Mouse (Mus musculus) left cerebral cortex, postnatal 4 days (tissue): ENCODE measurements at regions not wholly inside any gene's neighbourhood (a gene's known extent, or its start where the extent isn't known, plus 50 kb on each side); places are given as distances from the start of the nearest gene placed in this dataset.
"Not testable (repeated sequence)": the region's sequence is repeated elsewhere in the genome, so short reads cannot be mapped to it uniquely, and the experiment has no call there.

ENCODE experiments used
- DNase-seq: peaks from one replicate; pipeline ENCODE4 v3.0.0-alpha.2; 2022
- intact Hi-C: fragments of 180-260 bp; cut with DNase I; formaldehyde crosslinking; loops from one replicate; pipeline ENCODE4 v1.15.1; 2025

DNA sequence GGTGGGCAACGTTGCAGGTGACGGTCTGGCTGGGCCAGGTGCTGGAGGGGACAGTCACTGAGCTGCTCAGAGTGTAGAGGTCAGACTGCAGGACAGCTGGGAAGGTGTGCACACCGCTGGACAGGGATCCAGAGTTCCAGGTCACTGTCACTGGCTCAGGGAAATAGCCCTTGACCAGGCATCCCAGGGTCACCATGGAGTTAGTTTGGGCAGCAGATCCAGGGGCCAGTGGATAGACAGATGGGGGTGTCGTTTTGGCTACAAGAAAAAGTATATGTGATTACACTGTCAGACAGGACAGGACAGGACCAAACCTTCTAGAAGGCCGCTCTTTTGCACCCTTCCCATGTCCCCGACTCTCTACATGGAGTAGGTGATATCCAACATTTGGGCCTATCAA is 144.5 kb downstream of the Tmem121 start:
- intact Hi-C loops = no loop called here
- DNase-seq = no peak

DNA sequence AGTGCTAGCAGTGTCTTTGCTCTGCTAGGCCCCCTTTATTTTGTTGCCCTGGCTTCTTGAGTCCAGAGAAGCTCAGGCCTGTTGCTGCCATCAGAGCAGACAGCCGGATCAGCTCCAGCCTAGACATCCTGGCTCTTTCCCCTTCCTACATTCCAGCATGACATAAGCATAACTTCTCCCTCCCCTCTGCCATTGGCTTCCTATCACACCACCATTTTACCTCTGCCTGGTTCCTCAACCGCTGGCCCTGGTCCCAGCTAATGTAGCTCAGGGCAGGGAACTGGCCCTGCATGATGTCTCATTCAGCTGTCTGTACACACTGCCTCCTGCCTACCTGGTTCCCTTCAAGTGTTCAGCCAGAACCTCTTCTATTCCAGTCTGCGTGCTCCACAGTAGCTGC is 146.5 kb downstream of the Tmem121 start:
- no peak for DNase-seq
- intact Hi-C loops = no loop called here

DNA sequence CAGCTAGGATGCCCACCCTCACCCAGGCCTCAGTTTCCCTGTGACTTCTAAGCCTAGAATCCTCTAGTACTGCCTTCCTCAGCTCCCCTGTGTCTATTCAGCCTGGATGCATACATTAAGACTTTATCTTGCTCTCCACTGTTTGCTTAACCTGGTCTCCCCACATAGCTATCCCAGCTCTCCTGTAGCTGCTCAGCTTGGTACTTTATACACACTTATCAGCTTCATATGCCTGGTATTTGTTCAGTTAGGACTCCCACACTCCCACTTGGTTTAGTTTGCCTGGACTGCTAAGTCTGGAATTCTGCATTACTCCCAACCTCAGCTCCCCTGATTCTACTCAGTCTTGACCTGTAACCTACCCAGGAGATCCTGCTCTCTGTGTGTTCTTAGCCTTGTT is 147.7 kb downstream of the Tmem121 start:
- no peak for DNase-seq
- intact Hi-C loops = no loop called here

DNA sequence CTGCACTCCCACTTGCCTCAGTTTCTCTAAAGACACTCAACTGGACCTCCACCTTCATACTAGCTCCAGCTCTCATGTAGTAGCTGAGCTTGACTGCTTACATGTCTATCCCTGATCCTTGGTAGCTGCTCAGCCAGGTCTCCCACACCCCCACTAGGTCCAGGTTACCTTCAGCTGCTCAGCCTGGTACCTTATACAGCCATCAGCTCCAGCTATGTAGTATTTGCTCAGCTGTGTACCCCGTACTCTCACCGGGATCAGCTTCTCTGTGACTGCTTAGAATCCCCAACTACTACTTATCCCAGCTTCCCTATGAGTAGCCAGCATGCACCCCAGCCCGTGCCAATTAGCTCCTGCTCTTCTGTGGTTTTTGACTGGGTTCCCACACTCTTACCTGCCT is 148.1 kb downstream of the Tmem121 start:
- DNase-seq, intact Hi-C loops: not testable (repeated sequence)

DNA sequence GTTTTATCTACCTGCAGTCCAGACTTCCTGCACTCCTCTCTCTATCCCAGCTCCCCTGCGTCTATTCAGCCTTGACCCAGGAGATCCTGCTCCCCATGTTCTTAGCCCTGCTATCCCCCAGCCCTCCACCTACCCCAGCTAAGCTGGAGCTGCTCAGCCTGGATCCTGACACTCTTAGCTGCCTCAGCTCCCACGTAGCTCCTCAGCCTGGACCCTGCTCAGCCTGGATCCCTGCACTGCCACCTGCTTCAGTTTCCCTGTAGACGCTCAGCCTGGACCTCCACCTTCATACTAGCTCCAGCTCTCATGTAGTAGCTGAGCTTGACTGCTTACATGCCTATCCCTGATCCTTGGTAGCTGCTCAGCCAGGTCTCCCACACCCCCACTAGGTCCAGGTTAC is 151.5 kb downstream of the Tmem121 start:
- no peak for DNase-seq
- intact Hi-C loops = no loop called here

DNA sequence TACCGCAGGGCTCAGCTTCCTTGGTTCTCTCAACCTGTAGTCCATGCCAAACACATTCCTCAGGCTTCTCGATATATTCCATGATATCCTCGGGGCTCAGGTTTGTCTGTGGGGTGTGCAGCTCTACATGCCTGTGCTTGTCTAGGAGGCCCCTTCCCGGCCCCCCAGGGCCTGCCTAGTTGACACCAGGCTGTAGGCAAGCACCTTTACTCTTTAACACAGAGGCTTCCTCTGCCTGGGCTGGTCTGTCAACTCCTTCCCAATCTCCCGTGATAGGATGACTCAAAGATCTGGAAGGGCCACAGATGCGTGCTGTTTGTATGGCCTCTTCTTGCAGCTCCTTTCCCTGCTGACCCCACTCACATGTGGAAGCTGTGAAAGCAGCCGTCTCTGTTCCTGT is 150.4 kb upstream of the Adam6b start:
- no peak for DNase-seq
- intact Hi-C loops = no loop called here

DNA sequence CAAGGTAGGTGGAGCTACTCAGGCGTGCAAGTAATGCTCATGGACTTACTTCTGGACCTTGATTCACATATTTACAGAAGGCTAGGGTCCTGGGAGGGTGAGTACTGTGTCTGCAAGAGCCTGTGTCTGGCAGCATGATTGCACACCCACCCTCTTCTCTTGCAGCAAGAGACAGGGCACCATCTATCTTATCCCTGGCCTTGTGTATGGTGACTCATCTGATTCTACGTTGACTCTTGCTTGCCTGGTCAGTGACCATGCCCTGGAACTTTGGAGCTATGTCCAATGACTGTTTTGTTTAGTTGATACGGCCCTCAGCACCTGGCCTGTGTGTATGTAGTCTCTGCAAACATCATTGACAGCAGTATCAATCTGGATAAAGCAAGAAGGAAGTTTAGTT is 148.3 kb upstream of the Adam6b start:
- no peak for DNase-seq
- intact Hi-C loops = no loop called here

DNA sequence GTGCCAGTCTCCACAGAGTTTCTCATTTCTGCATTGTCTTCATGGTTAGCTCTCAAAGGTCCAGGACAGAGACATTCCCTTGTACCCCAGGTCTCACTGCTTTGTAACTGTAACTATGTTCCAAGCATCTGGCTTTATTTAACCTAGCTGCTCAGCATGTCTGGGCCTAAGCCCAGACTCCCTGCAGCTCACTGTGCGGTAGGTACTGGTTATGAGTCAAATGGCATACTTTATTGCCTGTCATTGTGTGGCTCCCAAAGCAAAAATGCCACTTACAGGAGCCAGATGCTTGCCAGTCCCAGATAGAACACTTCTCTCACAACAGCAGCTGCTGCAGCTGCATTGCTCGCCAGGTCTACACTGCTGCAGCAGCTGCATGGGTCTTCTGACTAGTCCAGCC is 134.2 kb upstream of the Adam6b start:
- intact Hi-C loops = no loop called here
- no peak for DNase-seq

DNA sequence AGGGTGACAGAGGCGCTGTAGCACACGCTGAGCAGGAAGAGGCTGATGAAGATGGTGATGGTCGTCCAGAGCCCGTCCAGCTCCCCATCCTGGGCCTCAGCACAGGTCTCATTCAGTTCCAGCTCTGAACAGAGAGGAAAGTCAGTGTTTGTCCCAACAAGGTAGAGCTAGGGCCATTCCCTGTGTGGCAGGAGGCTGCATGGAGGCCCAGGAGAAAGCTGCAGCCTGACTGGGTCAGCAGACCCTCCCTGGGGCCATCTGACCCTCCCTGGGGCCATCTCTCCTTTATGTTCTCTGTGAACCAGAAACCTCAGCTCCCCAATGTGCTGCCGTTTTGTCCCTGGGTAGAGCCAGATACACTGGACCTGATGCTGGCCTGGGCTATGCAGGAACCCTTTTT is 131.2 kb upstream of the Adam6b start:
- DNase-seq = no peak
- intact Hi-C loops = no loop called here

DNA sequence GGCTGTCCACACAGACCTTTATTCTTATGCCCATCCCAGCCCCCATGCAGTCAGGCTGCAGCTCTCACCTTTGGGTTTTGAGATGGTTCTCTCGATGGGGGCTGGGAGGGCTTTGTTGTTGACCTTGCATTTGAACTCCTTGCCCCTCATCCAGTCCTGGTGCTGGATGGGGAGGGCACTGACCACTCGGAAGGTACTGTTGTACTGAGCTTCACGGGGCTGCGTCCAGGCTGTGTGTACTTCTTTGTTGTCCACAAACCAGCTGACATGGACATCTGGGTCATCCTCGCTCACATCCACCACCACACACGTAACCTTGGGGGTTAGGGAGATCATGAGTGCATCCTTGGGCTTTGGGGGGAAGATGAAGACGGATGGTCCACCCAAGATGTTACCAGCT is 129.3 kb upstream of the Adam6b start:
- no peak for DNase-seq
- intact Hi-C loops = no loop called here

DNA sequence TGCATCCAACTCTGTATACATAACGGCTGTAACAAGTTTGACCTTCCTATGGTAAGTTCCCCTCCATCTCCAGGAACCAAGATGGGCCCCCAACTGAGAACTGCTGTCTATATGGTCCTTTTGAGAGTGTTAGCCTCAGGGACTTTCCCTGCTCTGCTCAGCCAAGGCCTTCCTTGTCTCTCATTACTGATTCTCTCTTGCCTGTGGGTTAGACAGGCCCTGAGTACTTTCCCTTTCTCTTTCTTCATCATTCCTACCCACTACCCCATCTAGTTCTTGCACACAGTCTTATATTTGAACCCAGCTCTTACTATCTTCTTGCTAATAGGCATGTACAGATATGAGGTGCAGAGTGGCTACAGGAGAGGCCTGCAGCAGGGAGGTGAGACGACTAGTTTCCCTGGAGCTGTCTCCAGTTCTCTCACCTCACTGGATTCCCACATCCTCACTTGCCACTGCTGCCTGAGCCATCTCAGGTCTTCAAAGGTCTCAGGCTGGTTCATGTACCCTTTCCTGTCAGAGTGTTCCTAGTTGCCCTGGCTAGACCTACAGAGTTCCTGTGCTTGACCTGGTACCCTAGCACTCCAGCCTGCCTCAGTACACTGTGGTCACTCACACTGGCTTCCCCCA is 126.8 kb upstream of the Adam6b start:
- no peak for DNase-seq
- intact Hi-C loops = no loop called here

DNA sequence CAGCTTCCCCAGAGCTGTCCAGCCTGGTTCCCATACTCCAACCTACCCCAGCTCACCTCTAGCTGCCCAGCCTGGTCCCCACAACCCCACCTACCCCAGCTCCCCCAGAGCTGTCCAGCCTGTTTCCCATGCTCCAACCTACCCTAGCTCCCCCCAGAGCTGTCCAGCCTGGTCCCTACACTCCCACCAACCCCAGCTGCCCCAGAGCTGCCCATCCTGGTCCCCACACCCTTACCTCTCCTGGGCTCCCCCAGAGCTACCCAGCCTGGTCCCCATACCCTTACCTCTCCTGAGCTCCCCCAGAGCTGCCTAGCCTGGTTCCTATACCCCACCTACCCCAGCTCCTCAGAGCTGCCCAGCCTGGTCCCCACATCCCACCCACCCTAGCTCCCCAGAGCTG is 125.3 kb upstream of the Adam6b start:
- intact Hi-C loops = no loop called here
- no peak for DNase-seq

DNA sequence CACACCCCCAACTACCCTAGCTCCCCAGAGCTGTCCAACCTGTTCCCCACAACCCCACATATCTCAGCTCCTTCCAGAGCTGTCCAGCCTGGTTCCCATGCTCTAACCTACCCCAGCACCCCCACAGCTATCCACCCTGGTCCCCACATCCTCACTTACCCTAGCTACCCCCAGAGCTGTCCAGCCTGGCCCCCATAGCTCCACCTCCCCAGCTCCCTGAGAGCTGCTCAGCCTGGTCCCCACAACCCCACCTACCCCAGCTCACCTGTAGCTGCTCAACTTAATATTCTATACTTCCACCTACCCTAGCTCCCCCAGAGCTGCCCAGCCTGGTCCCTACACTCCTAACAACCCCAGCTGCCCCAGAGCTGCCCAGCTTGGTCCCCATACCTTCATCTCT is 124.9 kb upstream of the Adam6b start:
- no peak for DNase-seq
- intact Hi-C loops = no loop called here

DNA sequence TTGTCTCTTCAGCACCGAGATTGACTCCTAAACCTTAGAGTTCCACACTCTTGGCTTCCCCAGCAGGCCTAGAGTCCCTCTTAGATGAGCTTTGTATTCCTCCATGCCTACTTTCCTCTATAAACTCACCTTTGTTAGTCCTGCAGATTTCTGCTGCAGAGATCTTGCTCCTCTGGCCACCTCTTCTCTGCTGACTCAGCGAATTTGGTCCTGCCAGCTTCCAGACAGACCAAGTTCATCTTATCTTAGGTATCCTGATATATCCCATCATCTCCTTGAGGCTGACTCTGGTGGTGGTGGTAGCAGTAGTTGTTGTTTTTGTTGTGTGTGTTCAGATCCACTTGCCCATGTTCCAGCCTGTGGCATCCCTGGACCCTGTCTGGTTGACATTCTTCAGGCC is 123.5 kb upstream of the Adam6b start:
- intact Hi-C loops = no loop called here
- DNase-seq = no peak

DNA sequence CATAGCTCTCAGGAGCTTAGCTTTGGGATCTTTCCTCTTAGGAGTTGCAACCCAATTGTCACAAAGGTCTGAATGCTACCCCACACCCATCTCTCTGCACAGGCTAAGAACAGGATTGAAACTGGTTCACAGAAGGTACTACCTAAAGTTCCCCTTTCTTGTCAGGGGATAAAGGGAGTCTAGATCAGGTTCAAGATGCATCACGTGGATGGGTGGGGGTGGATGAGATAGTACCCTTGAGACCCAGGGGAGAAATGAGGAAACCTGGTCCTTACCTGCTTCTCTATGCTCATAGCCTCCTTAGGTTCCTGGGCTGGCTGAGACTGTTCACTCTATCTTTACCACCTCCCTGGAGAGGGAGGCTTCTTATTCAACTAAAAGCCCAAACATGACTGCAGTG is 122.9 kb upstream of the Adam6b start:
- DNase-seq = no peak

DNA sequence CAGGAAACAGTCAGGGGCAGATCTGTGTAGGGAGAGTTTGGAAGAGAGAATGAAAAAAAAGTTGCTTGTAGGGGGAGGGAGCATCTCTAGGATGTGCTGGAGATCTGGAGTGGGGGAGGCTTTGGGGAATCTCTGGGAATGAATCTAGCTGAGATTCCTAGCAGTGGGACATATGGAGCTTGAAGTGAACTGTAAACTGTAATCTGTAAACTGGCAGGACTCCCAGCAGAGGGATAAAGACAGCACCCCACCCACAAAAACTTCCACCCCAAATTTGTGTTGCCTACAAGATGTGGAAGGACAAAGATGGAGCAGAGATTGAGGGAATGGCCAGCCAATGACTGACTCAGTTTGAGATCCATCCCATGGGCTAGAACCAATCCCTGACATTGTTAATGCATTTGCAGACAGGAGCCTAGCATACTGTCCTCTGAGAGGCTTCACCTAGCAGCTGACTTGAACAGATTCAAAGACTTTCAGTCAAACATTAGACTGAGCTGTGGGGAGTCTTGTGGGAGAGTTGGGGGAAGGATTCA is 87.7 kb upstream of the Adam6b start:
- intact Hi-C loops = no loop called here
- DNase-seq = no peak

More for the DNA sequence above, 122.9 kb upstream of the Adam6b start:
- intact Hi-C loops = no loop called here

DNA sequence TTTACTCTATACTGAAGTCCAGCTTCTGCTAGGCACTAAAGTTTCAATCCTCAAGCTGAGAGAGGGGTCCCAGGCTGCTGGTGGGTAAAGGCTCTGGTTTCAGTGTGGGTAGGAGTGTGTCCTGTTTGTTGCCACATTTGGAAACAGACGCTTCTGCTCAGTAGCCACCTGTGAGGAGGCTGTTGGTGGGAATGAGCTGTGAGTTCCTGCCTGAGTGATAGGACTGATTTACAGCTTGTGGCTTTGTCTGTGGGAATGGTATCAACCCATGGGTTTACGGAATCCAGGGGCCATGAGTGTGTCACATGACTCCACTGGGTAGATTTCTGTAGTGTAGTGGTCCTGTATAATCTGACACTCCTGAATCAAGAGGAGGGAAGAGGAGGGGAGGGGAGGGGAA is 86.5 kb upstream of the Adam6b start:
- DNase-seq = no peak
- intact Hi-C loops = no loop called here

DNA sequence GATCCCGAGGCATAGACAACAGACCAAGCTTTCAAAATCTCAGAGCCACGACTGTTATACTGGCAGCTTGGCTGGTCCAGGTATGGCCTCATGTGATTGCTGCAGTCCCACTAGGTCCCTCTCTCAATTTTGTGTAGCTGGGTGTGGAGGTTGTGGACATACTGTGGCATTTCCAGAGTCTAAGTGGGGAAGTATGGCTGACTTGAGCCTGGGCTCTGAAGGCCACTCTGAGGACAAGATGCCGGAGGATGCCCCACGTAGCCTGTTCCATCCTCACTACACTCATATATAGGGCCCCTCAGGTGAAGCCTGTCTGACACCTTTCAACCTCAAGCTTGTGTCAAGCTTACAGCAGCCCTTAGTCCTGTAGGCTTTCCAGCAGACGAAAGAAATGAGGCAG is 78.2 kb upstream of the Adam6b start:
- no peak for DNase-seq
- intact Hi-C loops = no loop called here

DNA sequence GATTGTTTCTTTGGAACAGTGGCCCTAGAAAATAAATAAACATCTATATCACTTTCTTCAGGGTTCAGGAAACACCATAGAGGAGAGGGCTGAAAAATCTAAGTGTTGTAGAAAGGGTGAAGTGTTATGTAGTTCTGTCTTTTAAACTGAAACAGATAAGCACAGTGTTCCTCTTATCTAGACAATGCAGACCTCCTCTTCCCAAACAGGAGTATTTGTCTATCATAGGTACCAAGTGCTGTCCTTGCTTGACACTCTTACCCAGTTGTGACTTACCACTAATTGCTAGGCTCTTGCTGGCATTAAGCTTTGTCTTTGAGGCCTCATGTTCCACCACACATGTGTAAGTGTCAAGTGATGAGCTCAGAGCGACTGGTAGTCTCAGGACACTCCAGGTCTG is 75.3 kb upstream of the Adam6b start:
- intact Hi-C loops = no loop called here
- DNase-seq = no peak

DNA sequence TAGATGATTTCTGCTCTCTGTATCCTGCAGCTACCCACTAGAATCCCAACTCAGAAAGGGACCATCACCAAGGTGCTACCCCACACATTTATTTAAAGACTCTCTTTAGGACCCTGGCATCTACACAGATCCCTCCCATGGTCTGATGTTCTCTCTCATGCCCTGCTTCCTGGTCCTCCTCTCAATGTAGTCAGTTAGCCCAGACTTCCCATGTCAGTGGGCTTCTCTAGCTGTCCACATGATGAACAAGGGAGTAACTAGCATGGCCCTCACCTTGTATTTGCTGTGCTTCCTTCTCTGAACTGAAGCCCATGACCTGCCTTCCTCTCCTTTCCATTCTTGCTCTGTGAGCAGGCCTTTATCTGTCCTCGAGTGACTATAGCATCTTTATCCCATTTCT is 71.8 kb upstream of the Adam6b start:
- intact Hi-C loops = no loop called here
- DNase-seq = no peak

DNA sequence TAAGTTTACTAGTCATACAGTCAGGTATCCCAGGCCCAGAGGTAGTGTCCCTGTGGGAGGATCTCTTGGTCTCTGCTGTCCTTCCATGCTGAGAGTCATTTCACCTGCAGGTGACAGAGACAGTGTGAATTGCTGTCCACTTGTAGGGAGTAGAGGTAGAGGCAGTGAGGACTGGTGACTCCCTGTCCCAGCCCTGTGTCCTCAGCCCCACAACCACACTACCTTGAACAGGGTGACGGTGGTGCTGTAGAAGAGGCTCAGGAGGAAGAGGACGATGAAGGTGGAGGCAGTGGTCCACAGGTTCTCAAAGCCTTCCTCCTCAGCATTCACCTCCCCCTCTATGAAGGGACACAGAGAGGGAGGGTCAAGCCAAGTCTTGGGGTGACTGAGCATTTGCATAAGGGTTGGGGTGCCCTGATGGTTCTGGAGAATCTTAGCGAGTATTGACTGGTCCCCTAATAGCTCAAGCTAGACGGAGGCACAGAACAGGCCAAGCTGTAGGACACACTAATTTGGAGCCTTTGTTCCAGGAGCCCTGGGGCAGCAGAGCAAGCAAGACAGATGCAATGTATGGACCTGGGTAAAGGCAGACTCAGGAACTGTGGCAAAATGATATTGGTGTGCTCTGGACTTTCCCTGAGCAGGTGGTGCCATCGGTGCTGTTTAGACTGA is 70.4 kb upstream of the Adam6b start:
- DNase-seq = no peak
- intact Hi-C loops = no loop called here

DNA sequence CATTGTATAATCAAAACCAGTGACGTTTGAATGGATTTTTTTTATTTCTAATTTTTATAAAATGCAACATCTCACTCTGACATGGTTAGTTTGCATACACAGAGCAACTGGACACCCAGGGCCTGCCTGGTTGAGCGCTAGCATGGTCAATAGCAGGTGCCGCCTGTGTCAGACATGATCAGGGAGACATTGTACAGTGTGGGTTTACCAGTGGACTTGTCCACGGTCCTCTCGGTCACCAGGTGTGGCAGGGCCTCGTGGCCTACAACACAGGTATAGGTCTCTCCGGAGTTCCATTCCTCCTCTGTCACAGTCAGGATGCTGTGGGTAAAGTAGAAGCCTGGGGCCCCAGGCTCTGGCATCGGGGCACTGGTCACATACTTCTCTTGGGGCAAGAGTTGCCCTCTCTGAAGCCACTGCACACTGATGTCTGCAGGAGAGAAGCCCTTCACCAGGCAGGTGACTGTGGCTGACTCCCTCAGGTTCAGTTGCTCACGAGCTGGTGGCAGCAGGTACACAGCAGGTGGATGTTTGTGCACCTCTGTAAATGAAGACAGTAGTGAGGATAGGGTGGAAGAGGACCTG is 68.5 kb upstream of the Adam6b start:
- DNase-seq = no peak
- intact Hi-C loops = no loop called here
